Mouse (Mus musculus) myocyte (in vitro differentiated cells): Measurements from ENCODE around the gene Pla2g7. TPM values are rescaled to one million over a fixed set of nuclear protein-coding genes. Genes with fewer than 3 reads are reported as not detected.

Experiments
- H3K27me3 ChIP-seq: one replicate; pipeline ENCODE4 v1.6.1; 2011; ENCODE audit not compliant: control insufficient read depth, insufficient read depth, insufficient read length
- H3K36me3 ChIP-seq: one replicate; pipeline ENCODE4 v1.6.1; 2011; ENCODE audit not compliant: control insufficient read depth, insufficient read depth
- H3K4me2 ChIP-seq: one replicate; pipeline ENCODE4 v1.6.1; 2011; ENCODE audit warnings: low read depth, control low read depth
- H3K4me3 ChIP-seq: one replicate; pipeline ENCODE4 v1.5.1; 2011; ENCODE audit warnings: mild to moderate bottlenecking, control low read depth, moderate library complexity
- H3K79me2 ChIP-seq: one replicate; pipeline ENCODE4 v1.6.1; 2011; ENCODE audit not compliant: control insufficient read depth, insufficient read depth
- H3ac ChIP-seq: one replicate; pipeline ENCODE4 v1.6.1; 2011; ENCODE audit not compliant: control insufficient read depth, insufficient read length
- CEBPB ChIP-seq: IDR thresholded peaks from 2 replicates; pipeline ENCODE4 v1.6.1; 2011; ENCODE audit warnings: mild to moderate bottlenecking, moderate library complexity; ENCODE audit not compliant: poor library complexity, insufficient read depth, severe bottlenecking
- E2F4 ChIP-seq: IDR thresholded peaks from one replicate; pipeline ENCODE4 v1.6.1; 2011; ENCODE audit warnings: mild to moderate bottlenecking, control low read depth, moderate library complexity; ENCODE audit not compliant: insufficient read depth
- MAX ChIP-seq: IDR thresholded peaks from one replicate; pipeline ENCODE4 v1.6.1; 2011; ENCODE audit warnings: low read depth, mild to moderate bottlenecking, control low read depth
- MYOD1 ChIP-seq, 3 experiments: IDR thresholded peaks; one replicate each; pipeline ENCODE4 v1.6.1; 2011; ENCODE audit warnings: control low read depth in 2 of 3, low read depth in 2 of 3, mild to moderate bottlenecking in 2 of 3, moderate library complexity in 1 of 3; ENCODE audit not compliant: insufficient read length in 2 of 3, control insufficient read depth in 1 of 3
- MYOG ChIP-seq, 3 experiments: IDR thresholded peaks; one replicate each; pipeline ENCODE4 v1.6.1; 2011; ENCODE audit warnings: control low read depth in 2 of 3, low read depth in 2 of 3, mild to moderate bottlenecking in 2 of 3; ENCODE audit not compliant: insufficient read length in 2 of 3, control insufficient read depth in 1 of 3, insufficient read depth in 1 of 3
- POLR2A ChIP-seq: IDR thresholded peaks from one replicate; pipeline ENCODE4 v1.6.1; 2011; ENCODE audit warnings: low read depth, mild to moderate bottlenecking, control low read depth, moderate library complexity; ENCODE audit not compliant: insufficient read length
- POLR2AphosphoS2 ChIP-seq: IDR thresholded peaks from one replicate; pipeline ENCODE4 v1.6.1; 2011; ENCODE audit warnings: low read depth, control low read depth; ENCODE audit not compliant: insufficient read length
- REST ChIP-seq: IDR thresholded peaks from one replicate; pipeline ENCODE4 v1.6.1; 2011; ENCODE audit warnings: mild to moderate bottlenecking, control low read depth, moderate library complexity; ENCODE audit not compliant: insufficient read depth, insufficient read length
- SRF ChIP-seq: IDR thresholded peaks from one replicate; pipeline ENCODE4 v1.6.1; 2011; ENCODE audit warnings: low read depth; ENCODE audit not compliant: control insufficient read depth, insufficient read length
- TCF12 ChIP-seq: IDR thresholded peaks from one replicate; pipeline ENCODE4 v1.6.1; 2011; ENCODE audit warnings: mild to moderate bottlenecking, control low read depth; ENCODE audit not compliant: poor library complexity, insufficient read depth, severe bottlenecking
- TCF3 ChIP-seq: IDR thresholded peaks from one replicate; pipeline ENCODE4 v1.6.1; 2011; ENCODE audit warnings: low read depth, control low read depth; ENCODE audit not compliant: insufficient read length
- USF1 ChIP-seq: IDR thresholded peaks from one replicate; pipeline ENCODE4 v1.6.1; 2011; ENCODE audit warnings: low read depth, mild to moderate bottlenecking, control low read depth, moderate library complexity
- polyA plus RNA-seq: library from polyadenylated mRNA; unstranded; fragments of >200 nt; fragmentation: generic; extraction: Trizol; gene quantifications from one replicate; pipeline ENCODE4 v1.2.1, GENCODE M21; 2012; ENCODE audit warnings: missing spikeins

Gene Pla2g7
- polyA plus RNA-seq, 1 experiment = 3.4 TPM

DNA sequence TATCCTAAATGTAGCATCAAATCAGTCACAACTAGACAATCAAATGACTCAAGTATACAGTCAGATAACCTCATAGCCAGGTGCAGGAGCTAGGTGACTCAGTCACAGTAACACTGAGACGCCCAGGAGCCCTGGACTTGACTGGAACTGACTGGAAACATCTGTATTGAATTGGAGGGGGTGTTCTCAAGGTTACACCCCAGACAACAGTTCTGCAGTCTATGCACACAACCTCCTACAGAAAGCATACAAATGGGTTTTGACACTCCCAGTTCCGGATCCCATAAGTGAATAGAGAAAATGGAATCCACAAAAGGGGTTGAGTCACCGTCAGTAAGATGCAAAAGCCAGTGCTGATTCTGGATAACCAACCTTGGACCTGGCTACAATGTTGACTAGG lies 9.2 kb upstream of the Pla2g7 start:
- Histone ChIP-seq H3K27me3 (no peaks in the 10 kb centered on the region), H3K4me3 (no peak overlapping the region), H3K36me3 (no peaks in the 10 kb centered on the region), H3ac (no peak overlapping the region), H3K79me2 (no peaks in the 10 kb centered on the region), H3K4me2 (no peak overlapping the region)
- no peak for TF ChIP-seq MAX
- no peak for TF ChIP-seq TCF3
- no peak for TF ChIP-seq MYOD1 (IDR thresholded peaks at IDR 0.05; ENCODE audit: control insufficient read depth in 1 of 3, insufficient read length in 2 of 3, low read depth in 2 of 3)
- no peak for TF ChIP-seq USF1
- no peak for TF ChIP-seq E2F4
- TF ChIP-seq SRF = no peak
- TF ChIP-seq POLR2A = no peak
- no peak for TF ChIP-seq MYOG (IDR thresholded peaks at IDR 0.05; ENCODE audit: control insufficient read depth in 1 of 3, insufficient read depth in 1 of 3, insufficient read length in 2 of 3, low read depth in 2 of 3)
- TF ChIP-seq REST = no peak
- no peak for TF ChIP-seq POLR2AphosphoS2
- no peak for TF ChIP-seq TCF12
- no peak for TF ChIP-seq CEBPB

DNA sequence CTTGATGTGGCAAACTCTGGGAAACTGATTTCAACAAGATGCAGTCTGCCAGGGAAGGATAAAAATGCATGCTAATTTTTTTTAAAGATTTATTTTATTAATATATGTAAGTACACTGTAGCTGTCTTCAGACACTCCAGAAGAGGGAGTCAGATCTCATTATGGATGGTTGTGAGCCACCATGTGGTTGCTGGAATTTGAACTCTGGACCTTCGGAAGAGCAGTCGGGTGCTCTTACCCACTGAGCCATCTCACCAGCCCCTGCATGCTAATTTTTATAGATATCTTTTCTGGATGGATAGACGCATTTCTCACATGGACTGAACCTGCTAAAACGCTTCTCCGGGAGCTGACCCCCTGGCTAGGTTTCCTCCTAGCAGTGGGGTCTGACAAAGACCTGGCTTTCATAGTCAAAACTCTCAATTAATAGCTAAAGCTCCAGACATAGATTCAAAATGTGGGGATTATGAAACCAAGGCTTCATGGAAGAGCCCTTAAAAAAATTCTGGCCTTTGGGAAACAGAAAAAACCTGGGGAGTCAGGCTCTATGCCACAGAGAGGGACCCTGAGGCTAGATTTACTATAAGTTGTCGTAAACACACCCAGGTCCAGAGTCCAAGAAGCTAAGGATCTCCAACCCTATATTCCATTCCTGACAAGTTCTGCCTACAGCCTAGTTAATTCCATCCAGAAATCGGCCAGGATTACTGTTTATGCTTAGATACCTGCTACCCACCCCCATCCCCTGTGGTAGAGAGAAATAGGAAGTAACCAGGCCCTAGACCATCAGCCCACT lies 4.5 kb upstream of the Pla2g7 start:
- Histone ChIP-seq H3K36me3 (no peaks in the 10 kb centered on the region), H3K4me3 (no peak overlapping the region), H3K79me2 (no peaks in the 10 kb centered on the region), H3ac (no peak overlapping the region), H3K27me3 (no peaks in the 10 kb centered on the region), H3K4me2 (no peak overlapping the region)
- TF ChIP-seq E2F4 (no peak), MYOG (IDR thresholded peaks at IDR 0.05; ENCODE audit: control insufficient read depth in 1 of 3, insufficient read depth in 1 of 3, insufficient read length in 2 of 3, low read depth in 2 of 3) (no peak), CEBPB (no peak), MAX (no peak), POLR2AphosphoS2 (no peak), SRF (no peak), USF1 (no peak), REST (no peak), TCF12 (no peak), MYOD1 (IDR thresholded peaks at IDR 0.05; ENCODE audit: control insufficient read depth in 1 of 3, insufficient read length in 2 of 3, low read depth in 2 of 3) (no peak), POLR2A (no peak), TCF3 (no peak)

DNA sequence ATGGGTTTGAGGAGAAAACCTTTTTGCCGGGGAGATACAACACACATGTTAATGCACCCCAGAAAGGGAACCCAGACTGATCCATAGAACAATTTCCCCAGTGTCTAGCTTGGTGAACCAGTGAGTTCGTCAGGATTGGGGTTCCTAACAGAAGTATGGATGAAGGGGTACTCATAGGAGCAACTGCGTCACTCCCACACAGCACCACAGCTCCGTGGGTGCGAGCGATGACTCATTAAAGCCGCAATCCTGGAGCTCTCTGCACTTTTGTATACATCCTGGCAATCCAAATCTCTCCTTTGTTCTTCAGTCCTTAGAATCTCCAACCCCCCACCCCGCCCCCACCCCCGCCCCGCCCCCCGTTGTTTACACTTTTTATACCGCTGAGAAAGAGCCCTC lies 306 bp upstream of the Pla2g7 start:
- no peaks in the 10 kb centered on the region for H3K36me3 ChIP-seq
- H3K79me2 ChIP-seq = no peaks in the 10 kb centered on the region
- H3K4me2 ChIP-seq = peak overlapping the region; percentile 69
- H3ac ChIP-seq = no peak overlapping the region
- no peaks in the 10 kb centered on the region for H3K27me3 ChIP-seq
- TF ChIP-seq REST (no peak), TCF12 (no peak), POLR2A (no peak), CEBPB (no peak), MYOG (IDR thresholded peaks at IDR 0.05; ENCODE audit: control insufficient read depth in 1 of 3, insufficient read depth in 1 of 3, insufficient read length in 2 of 3, low read depth in 2 of 3) (no peak), MYOD1 (IDR thresholded peaks at IDR 0.05; ENCODE audit: control insufficient read depth in 1 of 3, insufficient read length in 2 of 3, low read depth in 2 of 3) (no peak), TCF3 (no peak), POLR2AphosphoS2 (no peak), USF1 (no peak), E2F4 (no peak)
- peak overlapping the region; percentile 25 for H3K4me3 ChIP-seq

- Histone ChIP-seq H3K79me2 (no peaks in the 10 kb centered on the region), H3ac (no peak overlapping the region), H3K27me3 (no peaks in the 10 kb centered on the region), H3K36me3 (no peaks in the 10 kb centered on the region), H3K4me3 (peak overlapping the region; percentile 25), H3K4me2 (no peak overlapping the region)
- no peak for TF ChIP-seq POLR2A
- TF ChIP-seq POLR2AphosphoS2 = no peak
- TF ChIP-seq E2F4 = no peak
- no peak for TF ChIP-seq CEBPB
- no peak for TF ChIP-seq TCF12
- no peak for TF ChIP-seq USF1
- TF ChIP-seq MYOG (IDR thresholded peaks at IDR 0.05; ENCODE audit: control insufficient read depth in 1 of 3, insufficient read depth in 1 of 3, insufficient read length in 2 of 3, low read depth in 2 of 3) = no peak
- no peak for TF ChIP-seq TCF3
- TF ChIP-seq MYOD1 (IDR thresholded peaks at IDR 0.05; ENCODE audit: control insufficient read depth in 1 of 3, insufficient read length in 2 of 3, low read depth in 2 of 3) = no peak
Measured at GRCm38 (mm10) chr17:43569287-43569686, 1.4 kb downstream of the Pla2g7 start.
